Mouse (Mus musculus) ES-Bruce4 (cell line): ENCODE measurements around the gene Pde10a. TPM values are rescaled to one million over a fixed set of nuclear protein-coding genes. Genes with fewer than 3 reads are reported as not detected.

Experiments used
- H3K27ac ChIP-seq: 2 replicates; pipeline ENCODE4 v1.5.1; 2012; ENCODE audit warnings: low read length, inconsistent platforms; ENCODE audit not compliant: insufficient read depth
- H3K27me3 ChIP-seq: 2 replicates; pipeline ENCODE4 v1.6.1; 2012; ENCODE audit warnings: mild to moderate bottlenecking, low read length, inconsistent platforms; ENCODE audit not compliant: control insufficient read depth, poor library complexity, insufficient read depth, severe bottlenecking
- H3K36me3 ChIP-seq: 2 replicates; pipeline ENCODE4 v1.6.1; 2012; ENCODE audit warnings: inconsistent platforms, mild to moderate bottlenecking, low read length, moderate library complexity; ENCODE audit not compliant: control insufficient read depth, poor library complexity, insufficient read depth, severe bottlenecking
- H3K4me1 ChIP-seq: one replicate; pipeline ENCODE4 v1.8.1; 2011; ENCODE audit warnings: low read length; ENCODE audit not compliant: control insufficient read depth, insufficient read depth
- H3K4me3 ChIP-seq: 2 replicates; pipeline ENCODE4 v1.5.1; 2011; ENCODE audit warnings: low read depth, mild to moderate bottlenecking, low read length
- H3K9ac ChIP-seq: 2 replicates; pipeline ENCODE4 v1.6.1; 2012; ENCODE audit warnings: low read depth, mild to moderate bottlenecking, inconsistent platforms; ENCODE audit not compliant: poor library complexity, severe bottlenecking
- H3K9me3 ChIP-seq: replicated peaks from 2 replicates; pipeline ENCODE4 v1.6.1; 2012; ENCODE audit warnings: mild to moderate bottlenecking, low read length, inconsistent platforms; ENCODE audit not compliant: control insufficient read depth, poor library complexity, insufficient read depth, severe bottlenecking
- CTCF ChIP-seq: IDR thresholded peaks from one replicate; pipeline ENCODE4 v1.8.1; 2011; ENCODE audit warnings: low read depth, low read length
- EP300 ChIP-seq: IDR thresholded peaks from 2 replicates; pipeline ENCODE4 v1.6.1; 2011; ENCODE audit warnings: low read depth, low read length; ENCODE audit not compliant: insufficient read depth
- POLR2A ChIP-seq: IDR thresholded peaks from one replicate; pipeline ENCODE4 v1.8.1; 2011; ENCODE audit warnings: low read length; ENCODE audit not compliant: insufficient read depth
- polyA plus RNA-seq: library from polyadenylated mRNA; stranded (reverse); fragments of >200 nt; gene quantifications from 2 replicates; pipeline ENCODE4 v1.2.4, GENCODE M21; 2011; ENCODE audit warnings: low read depth; ENCODE audit not compliant: missing spikeins, insufficient read depth, insufficient read length

Gene Pde10a
- polyA plus RNA-seq, 1 experiment = 2.7 TPM

GRCm38 (mm10) chr17:8892193-8892985 lies 367.2 kb downstream of the Pde10a start:
- no peaks in the 10 kb centered on the region for H3K27me3 ChIP-seq
- TF ChIP-seq EP300 = no peak
- TF ChIP-seq POLR2A = no peak
- TF ChIP-seq CTCF = no peak
- no peaks in the 10 kb centered on the region for H3K9me3 ChIP-seq
- H3K9ac ChIP-seq = no peak overlapping the region
- H3K27ac ChIP-seq = no peak overlapping the region
- H3K36me3 ChIP-seq = no peaks in the 10 kb centered on the region
- H3K4me3 ChIP-seq = no peak overlapping the region
- H3K4me1 ChIP-seq = no peaks in the 10 kb centered on the region

GRCm38 (mm10) chr17:8895991-8896390 lies 370.8 kb downstream of the Pde10a start:
- Histone ChIP-seq H3K27ac (no peak overlapping the region), H3K36me3 (no peaks in the 10 kb centered on the region), H3K4me1 (no peaks in the 10 kb centered on the region), H3K4me3 (no peak overlapping the region), H3K9ac (no peak overlapping the region), H3K27me3 (no peaks in the 10 kb centered on the region), H3K9me3 (no peaks in the 10 kb centered on the region)
- TF ChIP-seq POLR2A (no peak), CTCF (no peak), EP300 (no peak)

DNA sequence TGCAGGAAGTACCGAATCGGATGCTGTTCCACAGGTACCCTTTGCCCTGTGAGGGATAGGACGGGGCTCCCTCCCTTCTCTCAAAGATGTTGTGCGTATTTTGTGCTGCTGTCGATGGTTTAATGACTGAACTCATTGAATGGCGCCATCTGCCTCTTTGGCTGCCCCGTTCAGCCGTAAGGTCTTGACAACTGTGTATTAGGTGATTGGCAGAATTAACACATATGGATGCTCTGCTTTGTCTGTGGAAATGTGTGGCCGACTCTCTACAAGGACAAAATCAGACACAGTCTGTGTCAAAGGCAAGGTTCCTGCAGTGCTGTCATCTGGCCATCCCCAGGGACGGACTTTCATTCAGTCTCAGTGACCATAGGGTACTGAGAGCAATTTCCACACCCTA lies 372.6 kb downstream of the Pde10a start:
- H3K9me3 ChIP-seq = no peaks in the 10 kb centered on the region
- H3K9ac ChIP-seq = no peak overlapping the region
- TF ChIP-seq EP300 (no peak), CTCF (no peak), POLR2A (no peak)
- no peaks in the 10 kb centered on the region for H3K27me3 ChIP-seq
- H3K4me1 ChIP-seq = no peaks in the 10 kb centered on the region
- H3K4me3 ChIP-seq = no peak overlapping the region
- no peaks in the 10 kb centered on the region for H3K36me3 ChIP-seq
- H3K27ac ChIP-seq = no peak overlapping the region

GRCm38 (mm10) chr17:8898221-8898620 lies 373.0 kb downstream of the Pde10a start:
- H3K9ac ChIP-seq = no peak overlapping the region
- H3K36me3 ChIP-seq = no peaks in the 10 kb centered on the region

DNA sequence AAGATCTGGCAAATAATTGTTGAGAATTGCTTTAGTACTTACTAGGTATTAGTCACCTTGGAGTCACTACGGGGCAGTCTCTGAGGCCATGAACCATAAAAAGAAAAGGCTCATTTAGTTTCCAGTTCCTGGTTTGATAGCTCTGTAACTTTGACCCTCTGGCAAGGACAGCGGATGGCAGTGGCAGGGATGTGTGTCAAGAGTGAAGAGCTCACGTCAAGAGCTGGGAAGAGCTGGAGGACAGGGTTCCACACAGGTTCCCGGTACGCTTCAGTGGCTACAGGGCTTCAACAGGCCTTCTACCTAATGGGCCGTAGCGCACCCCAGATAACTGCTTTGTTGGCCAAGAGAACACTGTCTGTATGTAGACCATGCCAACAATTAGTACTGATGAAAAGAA lies 374.0 kb downstream of the Pde10a start:
- Histone ChIP-seq H3K4me1 (no peaks in the 10 kb centered on the region), H3K27ac (no peak overlapping the region), H3K36me3 (no peaks in the 10 kb centered on the region), H3K9ac (no peak overlapping the region), H3K9me3 (no peaks in the 10 kb centered on the region), H3K4me3 (no peak overlapping the region), H3K27me3 (no peaks in the 10 kb centered on the region)
- TF ChIP-seq EP300 (no peak), POLR2A (no peak)

More at GRCm38 (mm10) chr17:8898221-8898620, 373.0 kb downstream of the Pde10a start:
- Histone ChIP-seq H3K4me3 (no peak overlapping the region), H3K27ac (no peak overlapping the region), H3K27me3 (no peaks in the 10 kb centered on the region), H3K4me1 (no peaks in the 10 kb centered on the region), H3K9me3 (no peaks in the 10 kb centered on the region)
- TF ChIP-seq CTCF (no peak), POLR2A (no peak), EP300 (no peak)

DNA sequence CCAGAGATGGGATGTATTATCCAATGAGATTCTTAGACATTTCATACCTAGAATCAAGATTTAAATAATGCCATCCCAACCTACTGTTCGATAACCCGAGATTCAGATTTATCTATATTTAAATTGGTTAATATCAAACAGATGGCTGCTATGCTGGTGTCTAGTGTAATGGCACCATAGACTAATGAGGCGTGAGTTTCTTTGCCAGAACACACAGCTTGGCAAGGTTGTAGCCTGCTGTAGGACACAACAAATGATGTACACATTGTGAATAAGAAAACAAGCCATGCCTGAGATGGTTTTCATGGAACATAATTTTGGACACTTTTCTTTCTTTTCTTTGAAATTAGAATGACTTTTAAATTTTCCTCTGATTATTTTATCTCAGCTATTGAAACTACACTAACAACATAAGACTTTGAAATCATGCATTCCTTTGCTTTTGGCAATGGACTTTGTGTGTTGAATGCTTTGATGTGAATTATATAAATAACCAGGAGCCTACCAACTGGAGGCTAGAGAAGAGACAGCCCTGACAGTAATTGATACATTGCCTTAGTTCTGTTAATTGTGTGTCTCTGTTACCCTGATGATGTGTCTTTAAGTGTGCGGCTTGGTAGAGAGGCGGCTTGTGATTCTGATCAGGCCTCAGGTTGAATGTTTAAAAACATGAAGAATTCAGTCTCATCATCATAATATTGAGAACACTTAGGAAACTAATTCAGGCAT lies 378.5 kb downstream of the Pde10a start:
- TF ChIP-seq CTCF = no peak
- TF ChIP-seq EP300 = no peak
- no peak for TF ChIP-seq POLR2A
- no peak overlapping the region for H3K9ac ChIP-seq
- no peaks in the 10 kb centered on the region for H3K36me3 ChIP-seq
- no peaks in the 10 kb centered on the region for H3K4me1 ChIP-seq
- no peak overlapping the region for H3K4me3 ChIP-seq
- no peaks in the 10 kb centered on the region for H3K27me3 ChIP-seq
- H3K27ac ChIP-seq = no peak overlapping the region
- H3K9me3 ChIP-seq = no peaks in the 10 kb centered on the region
